Mouse (Mus musculus): ENCODE data around the gene Anapc15-ps.
"Not testable (repeated sequence)": the region's sequence is repeated elsewhere in the genome, so short reads cannot be mapped to it uniquely, and the experiment has no call there.

Anapc15-ps gene

GRCm38 (mm10) chr10:95630726-95631345 lies 42.4 kb downstream of the Anapc15-ps start:
- no peak for DNase-seq (ENCODE audit: low spot score)

- not testable (repeated sequence) for DNase-seq (ENCODE audit: low spot score)
Measured at GRCm38 (mm10) chr10:95630166-95630565, 43.1 kb downstream of the Anapc15-ps start.

- DNase-seq (ENCODE audit: low spot score): no peak
Measured at GRCm38 (mm10) chr10:95628338-95628737, 44.9 kb downstream of the Anapc15-ps start.

GRCm38 (mm10) chr10:95627381-95627780 lies 45.9 kb downstream of the Anapc15-ps start:
- DNase-seq (ENCODE audit: low spot score): no peak

GRCm38 (mm10) chr10:95625300-95625699 lies 48.0 kb downstream of the Anapc15-ps start:
- DNase-seq (ENCODE audit: low spot score): no peak

- no peak for DNase-seq (ENCODE audit: low spot score)
Measured at GRCm38 (mm10) chr10:95624007-95624406, 49.2 kb downstream of the Anapc15-ps start.

GRCm38 (mm10) chr10:95623518-95623905 lies 49.7 kb downstream of the Anapc15-ps start:
- DNase-seq (ENCODE audit: low spot score): no peak
